Mouse (Mus musculus): ENCODE measurements around the gene Capza1. TPM values are rescaled to one million over a fixed set of nuclear protein-coding genes. Genes with fewer than 3 reads are reported as not detected.

Capza1 gene
- total and polyA plus RNA-seq, 3 experiments, result 18.3 to 36.6 (median 30.1) TPM

GRCm38 (mm10) chr3:104790401-104790937 is 73.8 kb downstream of the Capza1 start:
- TF ChIP-seq CTCF (IDR thresholded peaks at IDR 0.05) (no peak), POLR2A (IDR thresholded peaks at IDR 0.05; ENCODE audit: insufficient read depth, low read depth, low read length) (peak; percentile 41; the same call in 1 of the 2 replicates), EP300 (IDR thresholded peaks at IDR 0.05; ENCODE audit: insufficient read depth, low read depth, low read length) (0 out of 2 replicates have a peak, but pooled peaks have one; percentile 32)
- Histone ChIP-seq H3K9ac (ENCODE audit: low read depth, low read length) (peak overlapping the region; percentile 80), H3K36me3 (ENCODE audit: control insufficient read depth, insufficient read depth, low read length) (peaks cover 12% of the 10 kb centered on the region), H3K79me2 (replicated peaks; ENCODE audit: control insufficient read depth, insufficient read depth, low read length) (no peaks in the 10 kb centered on the region), H3K27me3 (ENCODE audit: control insufficient read depth, insufficient read depth, low read length) (no peaks in the 10 kb centered on the region), H3K4me3 (peak overlapping the region; percentile 79), H3K4me1 (ENCODE audit: control insufficient read depth, insufficient read depth, low read length) (peaks cover 30% of the 10 kb centered on the region), H3K27ac (peak overlapping the region; percentile 96)
- intact Hi-C loops (cut with DNase I), result no loop called here
- DNase-seq, result peak; percentile 51 to 54
- WGBS, result 7% methylated on average over 6 of the region's 6 CpGs

- DNase-seq, result peak; percentile 77
- TF ChIP-seq POLR2A (IDR thresholded peaks at IDR 0.05; ENCODE audit: insufficient read depth, low read depth, low read length) (no peak), EP300 (IDR thresholded peaks at IDR 0.05; ENCODE audit: insufficient read depth, low read depth, low read length) (no peak), CTCF (IDR thresholded peaks at IDR 0.05) (no peak)
- no peaks in the 10 kb centered on the region for H3K27me3 ChIP-seq (ENCODE audit: control insufficient read depth, insufficient read depth, low read length)
- 8% methylated on average over 13 of the region's 13 CpGs for WGBS
- peaks cover 12% of the 10 kb centered on the region for H3K36me3 ChIP-seq (ENCODE audit: control insufficient read depth, insufficient read depth, low read length)
- H3K4me1 ChIP-seq (ENCODE audit: control insufficient read depth, insufficient read depth, low read length), result peaks cover 30% of the 10 kb centered on the region
- intact Hi-C loops (cut with DNase I), result loop anchor here (1.0 to 5.0 kb wide), 2 partner anchors 177 to 265 kb away; no protein-coding TSS in a partner anchor
- H3K9ac ChIP-seq (ENCODE audit: low read depth, low read length), result peak overlapping the region; percentile 80
- peak overlapping the region; percentile 79 for H3K4me3 ChIP-seq
- H3K79me2 ChIP-seq (replicated peaks; ENCODE audit: control insufficient read depth, insufficient read depth, low read length), result no peaks in the 10 kb centered on the region
- H3K27ac ChIP-seq, result peak overlapping the region; percentile 96
Measured at GRCm38 (mm10) chr3:104789822-104790221, 74.5 kb downstream of the Capza1 start.

GRCm38 (mm10) chr3:104789312-104789605 is 75.0 kb downstream of the Capza1 start:
- H3K9ac ChIP-seq (ENCODE audit: low read depth, low read length), result peak overlapping the region; percentile 80
- intact Hi-C loops (cut with DNase I), result loop anchor here (1.0 to 5.0 kb wide), 2 partner anchors 178 to 266 kb away; no protein-coding TSS in a partner anchor
- TF ChIP-seq POLR2A (IDR thresholded peaks at IDR 0.05; ENCODE audit: insufficient read depth, low read depth, low read length) (no peak), EP300 (IDR thresholded peaks at IDR 0.05; ENCODE audit: insufficient read depth, low read depth, low read length) (no peak), CTCF (IDR thresholded peaks at IDR 0.05) (no peak)
- H3K4me1 ChIP-seq (ENCODE audit: control insufficient read depth, insufficient read depth, low read length), result peaks cover 29% of the 10 kb centered on the region
- H3K4me3 ChIP-seq, result peak overlapping the region; percentile 79
- WGBS, result 5% methylated on average over 10 of the region's 10 CpGs
- H3K79me2 ChIP-seq (replicated peaks; ENCODE audit: control insufficient read depth, insufficient read depth, low read length), result no peaks in the 10 kb centered on the region
- no peaks in the 10 kb centered on the region for H3K27me3 ChIP-seq (ENCODE audit: control insufficient read depth, insufficient read depth, low read length)
- DNase-seq, result peak; percentile 38 to 66
- H3K27ac ChIP-seq, result peak overlapping the region; percentile 96
- H3K36me3 ChIP-seq (ENCODE audit: control insufficient read depth, insufficient read depth, low read length), result peaks cover 12% of the 10 kb centered on the region

- Histone ChIP-seq H3K27ac (peak overlapping the region; percentile 96), H3K79me2 (replicated peaks; ENCODE audit: control insufficient read depth, insufficient read depth, low read length) (no peaks in the 10 kb centered on the region), H3K9ac (ENCODE audit: low read depth, low read length) (peak overlapping the region; percentile 80), H3K4me1 (ENCODE audit: control insufficient read depth, insufficient read depth, low read length) (peaks cover 26% of the 10 kb centered on the region), H3K36me3 (ENCODE audit: control insufficient read depth, insufficient read depth, low read length) (peaks cover 7% of the 10 kb centered on the region), H3K4me3 (peak overlapping the region; percentile 79), H3K27me3 (ENCODE audit: control insufficient read depth, insufficient read depth, low read length) (no peaks in the 10 kb centered on the region)
- TF ChIP-seq CTCF (IDR thresholded peaks at IDR 0.05), result peak; percentile 91
- TF ChIP-seq POLR2A (IDR thresholded peaks at IDR 0.05; ENCODE audit: insufficient read depth, low read depth, low read length), result peak; percentile 72
- peak; percentile 87 for TF ChIP-seq EP300 (IDR thresholded peaks at IDR 0.05; ENCODE audit: insufficient read depth, low read depth, low read length)
- peak; percentile 90 to 91 for DNase-seq
- 1% methylated on average over 48 of the region's 52 CpGs for WGBS
- intact Hi-C loops (cut with DNase I), result loop anchor here (1.0 to 5.0 kb wide), 4 partner anchors 30 to 267 kb away; partner anchors contain the start of genes Capza1, Mov10 and St7l
Measured at GRCm38 (mm10) chr3:104788561-104789311, 75.6 kb downstream of the Capza1 start.

GRCm38 (mm10) chr3:104788075-104788474 is 76.2 kb downstream of the Capza1 start, which contains the start of gene Rhoc:
Gene Rhoc (plus strand): TSS chr3:104788375.
- TF ChIP-seq CTCF (IDR thresholded peaks at IDR 0.05), result no peak
- TF ChIP-seq POLR2A (IDR thresholded peaks at IDR 0.05; ENCODE audit: insufficient read depth, low read depth, low read length), result no peak
- TF ChIP-seq EP300 (IDR thresholded peaks at IDR 0.05; ENCODE audit: insufficient read depth, low read depth, low read length), result no peak
- Histone ChIP-seq H3K9ac (ENCODE audit: low read depth, low read length) (peak within 1 kb of the TSS; percentile 80), H3K36me3 (ENCODE audit: control insufficient read depth, insufficient read depth, low read length) (peaks cover 5% of the 10 kb centered on the region), H3K4me3 (peak within 1 kb of the TSS; percentile 79), H3K4me1 (ENCODE audit: control insufficient read depth, insufficient read depth, low read length) (peaks cover 23% of the 10 kb centered on the region), H3K27ac (peak within 1 kb of the TSS; percentile 96), H3K27me3 (ENCODE audit: control insufficient read depth, insufficient read depth, low read length) (no peaks in the 10 kb centered on the region), H3K79me2 (replicated peaks; ENCODE audit: control insufficient read depth, insufficient read depth, low read length) (no peaks in the 10 kb centered on the region)
- WGBS, result 22% methylated on average over 3 of the region's 3 CpGs
- intact Hi-C loops (cut with DNase I), result loop anchor here (1.0 to 5.0 kb wide), 3 partner anchors 30 to 179 kb away; partner anchors contain the start of genes Capza1, Mov10 and St7l
- no peak for DNase-seq
